Mouse (Mus musculus) monocyte, adult 5-6 weeks (primary cell): ENCODE measurements at regions not wholly inside any gene's neighbourhood (a gene's known extent, or its start where the extent isn't known, plus 50 kb on each side); places are given as distances from the start of the nearest gene placed in this dataset.

ENCODE experiments used
- ATAC-seq: fragments of 153-309, 156-312 bp; replicated peaks from 2 replicates; pipeline ENCODE4 v1.8.0; 2017; ENCODE audit warnings: mild to moderate bottlenecking; ENCODE audit not compliant: low TSS enrichment, insufficient number of reproducible peaks, severe bottlenecking, poor library complexity, low FRiP score

- ATAC-seq = no peak
Measured at GRCm38 (mm10) chr15:38351701-38352100, 926.3 kb downstream of the 4930447A16Rik start.

- no peak for ATAC-seq
Measured at GRCm38 (mm10) chr15:38353371-38353770, 928.0 kb downstream of the 4930447A16Rik start.

- ATAC-seq = no peak
Measured at GRCm38 (mm10) chr15:38359053-38359452, 933.7 kb downstream of the 4930447A16Rik start.

- ATAC-seq = no peak
Measured at GRCm38 (mm10) chr15:38363522-38363921, 938.2 kb downstream of the 4930447A16Rik start.

- ATAC-seq = no peak
Measured at GRCm38 (mm10) chr15:38364014-38364413, 938.7 kb downstream of the 4930447A16Rik start.

GRCm38 (mm10) chr15:38367643-38368042 lies 942.3 kb downstream of the 4930447A16Rik start:
- no peak for ATAC-seq

- no peak for ATAC-seq
Measured at GRCm38 (mm10) chr15:38368291-38368690, 942.9 kb downstream of the 4930447A16Rik start.

GRCm38 (mm10) chr15:38371404-38372090 lies 946.2 kb downstream of the 4930447A16Rik start:
- peak; percentile 57; the same call in 1 of the 2 replicates for ATAC-seq

GRCm38 (mm10) chr15:38373797-38374196 lies 948.4 kb downstream of the 4930447A16Rik start:
- peak; percentile 57 for ATAC-seq

GRCm38 (mm10) chr15:38374786-38375185 lies 949.4 kb downstream of the 4930447A16Rik start:
- ATAC-seq = no peak

- no peak for ATAC-seq
Measured at GRCm38 (mm10) chr15:38378106-38378505, 952.8 kb downstream of the 4930447A16Rik start.

- ATAC-seq = no peak
Measured at GRCm38 (mm10) chr15:38387617-38388016, 962.3 kb downstream of the 4930447A16Rik start.

- no peak for ATAC-seq
Measured at GRCm38 (mm10) chr15:38388436-38388835, 963.1 kb downstream of the 4930447A16Rik start.

- ATAC-seq = no peak
Measured at GRCm38 (mm10) chr15:38390450-38390849, 965.1 kb downstream of the 4930447A16Rik start.

GRCm38 (mm10) chr15:38391420-38391819 lies 966.1 kb downstream of the 4930447A16Rik start:
- ATAC-seq = no peak

GRCm38 (mm10) chr15:38391860-38392259 lies 966.5 kb downstream of the 4930447A16Rik start:
- no peak for ATAC-seq

GRCm38 (mm10) chr15:38392441-38393149 lies 967.2 kb downstream of the 4930447A16Rik start:
- ATAC-seq = no peak

GRCm38 (mm10) chr15:38398852-38399251 lies 973.5 kb downstream of the 4930447A16Rik start:
- no peak for ATAC-seq

GRCm38 (mm10) chr15:38402762-38403161 lies 977.4 kb downstream of the 4930447A16Rik start:
- ATAC-seq = no peak

GRCm38 (mm10) chr15:38403760-38404375 lies 978.5 kb downstream of the 4930447A16Rik start:
- peak; percentile 20; the same call in 1 of the 2 replicates for ATAC-seq
